Mouse (Mus musculus) lung, adult 2 months (tissue): ENCODE results near the gene Myo1b. TPM values are rescaled to one million over a fixed set of nuclear protein-coding genes. Genes with fewer than 3 reads are reported as not detected.
A peak's percentile ranks its signal among the peaks of the same experiment; 100 is the strongest.

Source experiments
- DNase-seq: peaks from one replicate; pipeline ENCODE4 v3.0.0; 2022
- H3K4me1 ChIP-seq: fragments of 200-500 bp; 2 replicates; pipeline ENCODE4 v1.6.1; 2011; ENCODE audit warnings: low read length; ENCODE audit not compliant: control insufficient read depth, insufficient read depth
- H3K4me3 ChIP-seq: fragments of 200-500 bp; replicated peaks from 2 replicates; pipeline ENCODE3; 2011; ENCODE audit warnings: low read depth, mild to moderate bottlenecking, control low read depth, low read length; ENCODE audit errors: extremely low read depth
- CTCF ChIP-seq: fragments of 200-500 bp; IDR thresholded peaks from 2 replicates; pipeline ENCODE4 v1.5.1; 2011; ENCODE audit warnings: mild to moderate bottlenecking, low read length, control low read depth; ENCODE audit not compliant: insufficient read depth
- POLR2A ChIP-seq: fragments of 200-500 bp; IDR thresholded peaks from 2 replicates; pipeline ENCODE4 v1.6.1; 2011; ENCODE audit warnings: low read depth, mild to moderate bottlenecking, control low read depth, low read length, borderline replicate concordance; ENCODE audit errors: extremely low read depth
- WGBS: fragments of 180-500 bp; shearing (Covaris S2); methylation state at CpG from one replicate; pipeline ENCODE4 v1.1.7; 2018; 5-methylcytosine and 5-hydroxymethylcytosine counted together
- polyA plus RNA-seq: library from polyadenylated mRNA; depleted of rRNA; stranded (reverse); fragments of >200 nt; gene quantifications from 2 replicates; pipeline ENCODE4 v1.2.3, GENCODE M21; 2012

Myo1b gene
- polyA plus RNA-seq, 1 experiment, result 54.1 TPM

DNA sequence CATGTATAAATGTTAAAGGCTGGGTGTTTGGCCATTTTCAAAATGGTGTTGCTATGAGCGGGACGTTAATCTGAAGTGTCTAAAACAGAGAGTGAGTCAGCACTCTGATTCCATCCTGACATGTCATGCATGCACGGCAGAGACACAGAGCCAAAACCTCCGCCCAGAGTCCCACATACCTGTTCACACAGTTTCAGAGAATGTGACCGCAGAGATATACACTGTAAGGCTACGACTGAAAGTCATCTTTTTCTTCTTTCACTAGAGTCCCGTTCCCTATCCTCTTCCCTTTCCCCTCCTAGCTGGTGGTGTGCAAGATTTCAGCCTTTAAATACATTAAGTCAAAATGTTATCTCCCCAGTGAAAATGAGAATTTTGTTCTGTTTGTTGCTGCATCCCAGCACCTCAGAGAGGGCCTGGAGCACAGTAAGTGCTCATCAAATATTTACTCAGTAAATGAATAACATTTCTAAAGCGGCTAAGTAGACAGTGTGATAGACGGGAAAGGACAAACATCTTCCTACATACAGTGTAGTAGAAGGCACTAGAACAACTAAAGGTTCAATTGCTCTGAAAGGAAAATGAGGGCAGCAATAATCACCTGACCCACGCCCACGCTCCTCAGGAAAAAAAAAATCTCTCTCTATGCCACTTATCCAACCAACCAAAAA is 59.5 kb downstream of the Myo1b start:
- 61% methylated on average over 11 of the region's 11 CpGs for WGBS
- TF ChIP-seq CTCF (no peak), POLR2A (no peak)
- peaks cover 11% of the 10 kb centered on the region for H3K4me1 ChIP-seq
- no peak overlapping the region for H3K4me3 ChIP-seq
- no peak for DNase-seq

DNA sequence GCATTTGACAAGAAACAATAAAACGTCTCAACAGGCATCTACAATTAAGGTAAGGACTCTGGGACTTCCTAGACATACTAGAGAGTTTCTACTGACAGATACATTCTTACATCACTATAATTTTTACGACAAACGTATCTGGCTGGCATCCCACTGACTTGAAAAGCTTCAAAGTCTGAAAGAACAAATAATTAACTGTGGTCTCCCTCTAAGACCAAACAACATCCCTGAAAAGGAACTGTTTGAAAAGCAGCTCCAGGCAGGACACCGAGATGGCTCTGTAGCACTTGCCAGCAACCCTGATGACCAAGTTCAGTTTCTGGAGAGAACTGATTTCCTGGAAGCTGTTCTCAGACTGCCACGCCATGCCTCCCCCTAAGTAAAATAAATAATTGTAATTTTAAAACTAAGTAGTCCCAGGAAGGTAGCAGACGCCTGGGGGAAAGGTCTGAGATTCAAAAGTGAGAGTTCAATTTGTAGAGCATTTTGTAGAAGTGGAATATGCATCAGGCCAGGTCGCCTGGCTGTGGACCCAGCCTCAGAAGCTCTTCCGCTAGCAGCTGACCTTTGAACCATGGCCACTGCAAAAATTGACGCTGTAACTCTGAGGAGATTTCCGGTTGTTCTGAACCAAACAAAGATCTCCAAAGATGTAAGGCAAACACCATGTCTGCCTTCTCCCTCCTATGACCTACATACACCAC is 60.2 kb downstream of the Myo1b start:
- DNase-seq, result no peak
- peaks cover 11% of the 10 kb centered on the region for H3K4me1 ChIP-seq
- WGBS, result 41% methylated on average over 10 of the region's 10 CpGs

GRCm38 (mm10) chr1:51852314-51852713 is 63.6 kb downstream of the Myo1b start:
- DNase-seq, result no peak
- TF ChIP-seq CTCF (no peak), POLR2A (no peak)
- Histone ChIP-seq H3K4me3 (no peak overlapping the region), H3K4me1 (peaks cover 23% of the 10 kb centered on the region)
- 40% methylated on average over 5 of the region's 5 CpGs for WGBS

More for the DNA sequence above, 60.2 kb downstream of the Myo1b start:
- TF ChIP-seq POLR2A, result no peak
- TF ChIP-seq CTCF, result no peak
- H3K4me3 ChIP-seq, result no peak overlapping the region

DNA sequence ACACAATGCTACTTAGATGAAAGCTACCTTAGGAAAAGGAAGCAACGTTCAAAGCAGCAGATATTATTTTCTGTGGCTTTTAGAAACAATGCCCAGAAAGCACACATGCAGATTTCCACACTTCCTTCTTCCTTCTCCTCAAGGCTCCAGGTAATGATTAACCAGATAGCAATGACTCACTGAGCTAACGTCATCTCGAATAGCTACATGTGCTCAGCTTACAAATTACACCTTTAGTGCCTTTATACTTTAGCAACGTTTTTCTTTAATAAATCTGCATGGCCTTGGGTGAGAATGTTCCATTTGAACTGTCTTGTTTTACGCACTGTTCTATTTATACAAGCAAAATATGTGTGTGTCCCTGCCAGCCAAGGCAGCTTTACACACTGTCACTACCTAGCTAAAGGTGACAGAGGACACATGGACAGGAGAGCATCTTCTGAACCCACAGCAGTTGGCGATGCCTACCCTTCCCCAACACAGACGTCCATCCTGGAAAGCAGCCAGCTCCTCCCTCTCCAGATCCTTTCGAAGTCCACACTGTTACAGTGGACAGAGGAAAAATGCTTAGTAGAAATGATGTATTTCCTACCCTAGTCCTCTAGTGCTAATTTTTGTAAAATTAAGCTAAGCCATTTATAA is 66.2 kb downstream of the Myo1b start:
- TF ChIP-seq CTCF (no peak), POLR2A (no peak)
- WGBS, result 22% methylated on average over 8 of the region's 8 CpGs
- no peak for DNase-seq
- peaks cover 15% of the 10 kb centered on the region for H3K4me1 ChIP-seq
- no peak overlapping the region for H3K4me3 ChIP-seq

DNA sequence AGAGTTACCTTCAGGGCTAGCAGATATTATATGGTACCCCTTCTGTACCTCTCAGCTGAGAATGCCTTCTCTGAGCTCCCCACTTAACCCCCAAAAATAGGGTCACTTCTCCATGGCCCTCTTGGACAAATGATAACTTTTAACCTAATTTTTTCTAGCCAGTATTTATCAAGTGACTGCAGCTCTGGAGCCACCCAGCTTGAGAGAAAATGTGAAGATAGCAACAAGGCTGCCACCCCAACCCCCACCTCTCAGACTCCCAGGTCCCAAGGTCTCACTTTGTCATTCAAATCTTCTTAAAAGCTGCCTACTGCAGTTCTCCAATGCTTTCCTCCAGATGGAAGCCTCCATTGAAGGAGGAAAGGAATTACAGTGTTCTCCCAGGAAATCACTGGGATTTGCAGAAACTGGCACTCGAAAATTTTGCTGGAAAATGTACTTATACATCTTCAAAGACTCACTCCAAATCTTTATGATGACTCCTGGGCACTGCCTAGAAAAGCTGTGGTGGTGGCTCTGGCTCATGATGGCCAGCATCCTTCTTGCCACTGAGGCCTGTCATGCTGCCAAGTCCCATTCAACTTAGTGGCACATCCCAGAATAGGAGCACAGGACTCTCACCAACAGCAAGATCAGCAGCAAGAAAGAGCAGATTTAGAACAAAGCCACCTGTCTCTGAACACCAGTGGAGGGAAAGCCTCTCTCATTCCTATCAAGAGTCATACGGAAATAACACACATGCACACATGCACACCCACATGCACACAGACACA is 70.4 kb downstream of the Myo1b start:
- no peak for DNase-seq

GRCm38 (mm10) chr1:51837845-51838623 is 77.8 kb downstream of the Myo1b start:
- H3K4me1 ChIP-seq, result peaks cover 17% of the 10 kb centered on the region
- no peak for DNase-seq
- H3K4me3 ChIP-seq, result no peak overlapping the region
- WGBS, result 35% methylated on average over 11 of the region's 11 CpGs
- TF ChIP-seq POLR2A, result no peak
- peak; percentile 33; the same call in 1 of the 2 replicates for TF ChIP-seq CTCF

More for the DNA sequence above, 70.4 kb downstream of the Myo1b start:
- Histone ChIP-seq H3K4me1 (peaks cover 21% of the 10 kb centered on the region), H3K4me3 (no peak overlapping the region)
- no peak for TF ChIP-seq CTCF
- no peak for TF ChIP-seq POLR2A
- WGBS, result 81% methylated on average over 2 of the region's 2 CpGs

DNA sequence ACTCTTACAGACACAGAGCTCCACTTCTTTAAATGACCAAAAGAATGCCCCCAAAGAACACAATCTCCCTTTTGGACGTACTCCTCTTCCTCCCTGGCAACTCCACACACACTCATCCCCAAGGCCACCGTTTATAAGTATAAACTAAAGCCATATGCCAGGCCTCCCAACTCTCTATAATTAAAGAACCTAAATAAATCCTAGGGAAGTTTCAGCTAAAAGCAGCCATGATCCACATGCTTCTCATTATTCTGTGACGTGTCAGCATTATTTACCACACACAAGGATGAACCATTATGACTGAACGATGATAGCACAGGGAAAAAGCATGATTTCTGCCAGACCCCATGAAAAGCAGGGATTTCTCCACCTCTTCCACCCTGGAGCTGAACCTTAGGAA is 78.6 kb downstream of the Myo1b start:
- peaks cover 15% of the 10 kb centered on the region for H3K4me1 ChIP-seq
- DNase-seq, result no peak
- TF ChIP-seq CTCF (no peak), POLR2A (no peak)
- 50% methylated on average over 4 of the region's 4 CpGs for WGBS
- no peak overlapping the region for H3K4me3 ChIP-seq

GRCm38 (mm10) chr1:51835795-51836194 is 80.1 kb downstream of the Myo1b start:
- no peak for DNase-seq
- Histone ChIP-seq H3K4me1 (peaks cover 8% of the 10 kb centered on the region), H3K4me3 (no peak overlapping the region)
- WGBS, result 61% methylated on average over 8 of the region's 8 CpGs
- TF ChIP-seq POLR2A (no peak), CTCF (no peak)

DNA sequence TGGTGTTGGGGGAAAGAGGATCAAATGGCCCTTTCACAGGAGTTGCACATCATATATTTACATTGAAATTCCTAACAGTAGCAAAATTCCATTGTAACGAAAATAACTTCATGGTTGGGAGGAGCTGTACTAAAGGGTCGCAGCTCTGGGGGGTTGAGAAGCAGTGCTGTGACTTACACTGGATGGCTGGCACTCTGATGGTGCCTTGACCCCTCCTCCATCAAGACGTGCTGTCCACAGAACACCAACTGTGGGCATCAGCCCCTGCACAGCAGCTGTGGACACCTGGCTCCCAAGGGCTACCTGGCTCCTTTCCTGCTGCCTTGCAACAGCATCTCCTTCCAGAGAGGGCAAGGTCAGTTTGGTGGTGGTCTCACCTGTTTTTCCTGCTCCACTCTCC is 81.8 kb downstream of the Myo1b start:
- WGBS, result 71% methylated on average over 3 of the region's 3 CpGs
- TF ChIP-seq CTCF, result no peak
- no peak for TF ChIP-seq POLR2A
- no peak for DNase-seq
- H3K4me3 ChIP-seq, result no peak overlapping the region
- peaks cover 8% of the 10 kb centered on the region for H3K4me1 ChIP-seq
